Mouse (Mus musculus): ENCODE measurements around the gene Stox2.

DNA sequence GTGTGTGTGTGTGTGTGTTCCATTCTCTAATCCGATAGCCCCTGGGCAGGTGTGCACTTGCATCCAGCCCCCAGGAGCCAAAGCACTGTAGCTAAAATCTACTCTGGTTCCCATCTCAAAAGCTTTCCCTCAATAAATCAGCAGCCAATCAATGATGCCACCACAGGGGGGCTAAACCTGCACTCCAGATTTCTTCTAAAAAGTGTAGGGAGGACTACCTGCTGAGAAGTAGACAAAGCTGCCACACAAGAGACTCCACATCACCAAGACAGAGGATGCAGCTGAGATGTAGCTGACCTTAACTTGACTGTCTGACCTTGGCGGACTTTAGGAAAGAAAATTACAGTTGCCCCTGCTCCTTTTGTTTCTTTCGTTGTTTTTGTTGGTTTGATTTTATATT is 127.7 kb downstream of the Stox2 start:
- TF ChIP-seq CTCF (IDR thresholded peaks at IDR 0.05; ENCODE audit: extremely low read depth, insufficient read length, insufficient replicate concordance, low read depth, low read length) = no peak
- TF ChIP-seq POLR2A (IDR thresholded peaks at IDR 0.05; ENCODE audit: low read depth, low read length) = no peak

Data from small intestine, adult 2 months (tissue).